Mouse (Mus musculus): ENCODE measurements around the gene Fam161a. TPM values are rescaled to one million over a fixed set of nuclear protein-coding genes. Genes with fewer than 3 reads are reported as not detected.
A peak's percentile ranks its signal among the peaks of the same experiment; 100 is the strongest.

Gene Fam161a
- 1 to 10 TPM; 5.7 to 6.1 TPM for total RNA-seq (2021)
- long read RNA-seq, partial matches to known transcripts, result 0 of 5 reads
- long read RNA-seq, other reads (novel, unspliced or antisense), result 5 of 5 reads

GRCm38 (mm10) chr11:23007481-23008180 is at the start of gene Fam161a:
Gene Fam161a, plus strand, starts transcription at chr11:23007531.
- peak; percentile 70 to 76 for DNase-seq (ENCODE audit: low spot score in 2 of 2)

GRCm38 (mm10) chr11:22957791-22958374 is 49.4 kb upstream of the Fam161a start:
- DNase-seq (ENCODE audit: low spot score in 2 of 2), result no peak

- DNase-seq (ENCODE audit: low spot score in 2 of 2), result no peak
These were observed 45.2 kb upstream of the Fam161a start for GRCm38 (mm10) chr11:22962101-22962500.

- no peak for DNase-seq (ENCODE audit: low spot score in 2 of 2)
These were observed 42.9 kb upstream of the Fam161a start for GRCm38 (mm10) chr11:22964401-22964800.

GRCm38 (mm10) chr11:22965503-22965902 is 41.8 kb upstream of the Fam161a start:
- DNase-seq (ENCODE audit: low spot score in 2 of 2), result no peak

- no peak for DNase-seq (ENCODE audit: low spot score in 2 of 2)
These were observed 37.8 kb upstream of the Fam161a start for GRCm38 (mm10) chr11:22969486-22969885.

GRCm38 (mm10) chr11:22970546-22970945 is 36.8 kb upstream of the Fam161a start:
- DNase-seq (ENCODE audit: low spot score in 2 of 2), result no peak

- peak; percentile 46 to 61 for DNase-seq (ENCODE audit: low spot score in 2 of 2)
These were observed 35.3 kb upstream of the Fam161a start, which contains the start of gene Zrsr1 for GRCm38 (mm10) chr11:22971835-22972709. Gene Zrsr1, plus strand, starts transcription at chr11:22972005.

GRCm38 (mm10) chr11:22972746-22973526 is 34.4 kb upstream of the Fam161a start:
- DNase-seq (ENCODE audit: low spot score in 2 of 2), result peak; percentile 72 to 83

- no peak for DNase-seq (ENCODE audit: low spot score in 2 of 2)
These were observed 33.7 kb upstream of the Fam161a start for GRCm38 (mm10) chr11:22973599-22973998.

GRCm38 (mm10) chr11:22978215-22978614 is 29.1 kb upstream of the Fam161a start:
- DNase-seq (ENCODE audit: low spot score in 2 of 2), result no peak

- no peak for DNase-seq (ENCODE audit: low spot score in 2 of 2)
These were observed 28.6 kb upstream of the Fam161a start for GRCm38 (mm10) chr11:22978711-22979110.

- DNase-seq (ENCODE audit: low spot score in 2 of 2), result no peak
These were observed 28.1 kb upstream of the Fam161a start for GRCm38 (mm10) chr11:22979221-22979620.

GRCm38 (mm10) chr11:22981041-22981440 is 26.3 kb upstream of the Fam161a start:
- no peak for DNase-seq (ENCODE audit: low spot score in 2 of 2)

GRCm38 (mm10) chr11:22981543-22981950 is 25.8 kb upstream of the Fam161a start:
- DNase-seq (ENCODE audit: low spot score in 2 of 2), result peak in 1 of 2 experiments; percentile 42

GRCm38 (mm10) chr11:22981984-22982757 is 25.2 kb upstream of the Fam161a start, which contains the start of the genes Gm28048 and Commd1:
Gene Gm28048, minus strand, starts transcription at chr11:22982090.
Gene Commd1, minus strand, starts transcription at chr11:22982382.
- DNase-seq (ENCODE audit: low spot score in 2 of 2), result peak; percentile 98 to 99

- no peak for DNase-seq (ENCODE audit: low spot score in 2 of 2)
These were observed 24.5 kb upstream of the Fam161a start for GRCm38 (mm10) chr11:22982846-22983245.

- no peak for DNase-seq (ENCODE audit: low spot score in 2 of 2)
These were observed 21.8 kb upstream of the Fam161a start for GRCm38 (mm10) chr11:22985510-22985909.

- peak in 1 of 2 experiments; percentile 45 for DNase-seq (ENCODE audit: low spot score in 2 of 2)
These were observed 20.0 kb upstream of the Fam161a start for GRCm38 (mm10) chr11:22987357-22987756.

GRCm38 (mm10) chr11:22989786-22990185 is 17.5 kb upstream of the Fam161a start:
- DNase-seq (ENCODE audit: low spot score in 2 of 2), result no peak

All from layer of hippocampus, postnatal 10 days (tissue).